In the genomic region with DNA sequence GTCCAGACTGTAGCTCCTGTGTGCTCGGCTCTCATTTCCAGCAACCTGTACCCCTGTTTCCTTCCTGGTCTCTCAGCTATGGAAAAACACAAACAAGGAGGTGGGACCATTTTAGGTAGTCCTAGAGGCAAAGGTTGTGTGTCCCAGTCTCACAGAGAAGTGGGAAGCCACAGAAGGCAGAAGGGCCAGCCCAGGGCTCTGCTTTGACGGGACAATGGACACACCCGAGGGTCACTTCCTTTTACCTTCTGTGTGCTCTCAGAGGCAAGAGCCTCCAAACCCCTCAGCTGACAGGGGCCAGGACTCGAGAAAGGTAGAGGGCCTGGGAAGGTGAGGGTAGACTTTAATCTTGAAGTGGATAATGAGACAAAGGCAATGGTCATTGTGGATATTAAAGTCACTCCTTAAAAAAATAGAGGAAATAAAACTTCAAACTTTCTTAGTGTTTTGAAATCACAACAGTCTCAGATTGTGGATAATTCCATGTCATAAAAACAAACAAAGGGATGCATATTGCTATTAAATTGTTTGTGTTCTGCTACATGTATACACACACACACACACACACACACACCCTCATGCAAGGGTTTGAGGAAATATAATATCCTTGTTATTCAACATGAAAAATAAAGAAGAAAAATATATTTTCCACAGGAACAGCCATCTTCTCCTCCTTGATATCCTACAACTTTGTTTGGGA, we compare ENCODE assay signal across 10 mouse cellular contexts.
A peak's percentile ranks its signal among the peaks of the same experiment; 100 is the strongest.
DNase-seq lines count a peak whose midpoint lies in the region; ATAC-seq and TF ChIP-seq lines count a peak whose summit lies in the region.
"Had no signal": no experiment of that assay in that cellular context is flagged by ENCODE, and none has a peak within 500 bp of the region (broad histone marks: within the 10 kb centered on the region; RNA-seq: fewer than 3 reads in every experiment).

No protein-coding gene starts in this region.

- peak overlapping the region; percentile 23; the same call in 1 of the 2 replicates for H3K9ac ChIP-seq in heart, embryonic 16.5 days (ENCODE audit: low read length)
- H3K9ac ChIP-seq in hindbrain, postnatal 0 days (replicated peaks; ENCODE audit: low read length), result no peak overlapping the region
- H3K9ac ChIP-seq: stomach, embryonic 15.5 days had no signal

- 39% methylated on average over 4 of the region's 4 CpGs for WGBS in heart, embryonic 16.5 days
- 47% methylated on average over 4 of the region's 4 CpGs for WGBS in hindbrain, postnatal 0 days

- intact Hi-C loops in heart, postnatal 14 days (cut with DNase I), result loop anchor here (1.0 to 5.0 kb wide), 5 partner anchors 85 to 507 kb away; no protein-coding TSS in a partner anchor

- H3K27ac ChIP-seq in heart, embryonic 16.5 days (ENCODE audit: low read length), result no peak overlapping the region
- no peak overlapping the region for H3K27ac ChIP-seq in hindbrain, postnatal 0 days
- H3K27ac ChIP-seq: kidney, postnatal 0 days; stomach, embryonic 15.5 days had no signal

- H3K4me2 ChIP-seq in heart, embryonic 16.5 days (ENCODE audit: low read depth, low read length), result no peak overlapping the region
- H3K4me2 ChIP-seq in hindbrain, postnatal 0 days (ENCODE audit: low read depth, low read length), result no peak overlapping the region
- H3K4me2 ChIP-seq: stomach, embryonic 15.5 days had no signal

- H3K9me3 ChIP-seq in heart, embryonic 16.5 days (replicated peaks; ENCODE audit: control insufficient read depth, low read length), result no peaks in the 10 kb centered on the region
- no peaks in the 10 kb centered on the region for H3K9me3 ChIP-seq in hindbrain, postnatal 0 days (ENCODE audit: low read length)
- H3K9me3 ChIP-seq: stomach, embryonic 15.5 days had no signal

- no peaks in the 10 kb centered on the region for H3K27me3 ChIP-seq in heart, embryonic 16.5 days (ENCODE audit: control insufficient read depth, insufficient read depth, low read length)
- H3K27me3 ChIP-seq in hindbrain, postnatal 0 days (ENCODE audit: insufficient read depth, low read length), result no peaks in the 10 kb centered on the region
- H3K27me3 ChIP-seq: stomach, embryonic 15.5 days had no signal

- no peak overlapping the region for H3K4me3 ChIP-seq in heart, embryonic 16.5 days (ENCODE audit: low read length)
- H3K4me3 ChIP-seq in hindbrain, postnatal 0 days (ENCODE audit: low read length), result no peak overlapping the region
- H3K4me3 ChIP-seq: stomach, embryonic 15.5 days had no signal

- DNase-seq in heart, postnatal 14 days, result no peak
- no peak for DNase-seq in hindbrain, postnatal 0 days (ENCODE audit: low spot score)
- DNase-seq in spleen, postnatal 10 days (ENCODE audit: low spot score in 2 of 2), result no peak
- DNase-seq in spleen, postnatal 4 days (ENCODE audit: low spot score in 2 of 2), result no peak
- no peak for DNase-seq in MN1 (ENCODE audit: low spot score)

- no peak for TF ChIP-seq CTCF in hindbrain, postnatal 0 days (IDR thresholded peaks at IDR 0.05; ENCODE audit: low read depth)

- peaks cover 25% of the 10 kb centered on the region for H3K4me1 ChIP-seq in heart, embryonic 16.5 days (ENCODE audit: control insufficient read depth, insufficient read depth, low read length)
- H3K4me1 ChIP-seq in hindbrain, postnatal 0 days (ENCODE audit: insufficient read depth, low read length), result no peaks in the 10 kb centered on the region

- no peaks in the 10 kb centered on the region for H3K36me3 ChIP-seq in heart, embryonic 16.5 days (ENCODE audit: control insufficient read depth, insufficient read depth)
- no peaks in the 10 kb centered on the region for H3K36me3 ChIP-seq in hindbrain, postnatal 0 days (ENCODE audit: insufficient read depth, low read length)
- H3K36me3 ChIP-seq: stomach, embryonic 15.5 days had no signal

- ATAC-seq in heart, embryonic 16.5 days (replicated peaks; ENCODE audit: extremely low read depth, insufficient read depth, low FRiP score), result no peak
- 0 out of 2 replicates have a peak, but pooled peaks have one; percentile 4 for ATAC-seq in common myeloid progenitor, adult 5-6 weeks (replicated peaks; ENCODE audit: low read depth, poor library complexity, severe bottlenecking)
- peak; percentile 51 for ATAC-seq in hindbrain, postnatal 0 days
- peak; percentile 54 for ATAC-seq in monocyte, adult 5-6 weeks (replicated peaks; ENCODE audit: insufficient number of reproducible peaks, low FRiP score, low TSS enrichment, poor library complexity, severe bottlenecking)
